Mouse (Mus musculus): ENCODE results near the gene Fah. TPM values are rescaled to one million over a fixed set of nuclear protein-coding genes. Genes with fewer than 3 reads are reported as not detected.

Fah gene
- polyA plus RNA-seq, 1 experiment = 12.0 TPM

GRCm38 (mm10) chr7:84642159-84642928, 35.8 kb upstream of the Fah start:
- Histone ChIP-seq H3K4me3 (ENCODE audit: control insufficient read depth, low read depth, low read length) (no peak overlapping the region), H3K4me1 (ENCODE audit: control insufficient read depth, insufficient read depth, low read length) (no peaks in the 10 kb centered on the region), H3K27me3 (ENCODE audit: control insufficient read depth, insufficient read depth, low read length) (no peaks in the 10 kb centered on the region), H3K27ac (ENCODE audit: control insufficient read depth, insufficient read depth, low read depth, low read length) (no peak overlapping the region), H3K36me3 (ENCODE audit: control insufficient read depth, insufficient read depth, low read length) (no peaks in the 10 kb centered on the region)
- TF ChIP-seq CTCF (IDR thresholded peaks at IDR 0.05; ENCODE audit: control insufficient read depth, insufficient read depth, insufficient replicate concordance, low read depth, low read length) (no peak), POLR2A (IDR thresholded peaks at IDR 0.05; ENCODE audit: control insufficient read depth, low read depth, low read length) (no peak)

DNA sequence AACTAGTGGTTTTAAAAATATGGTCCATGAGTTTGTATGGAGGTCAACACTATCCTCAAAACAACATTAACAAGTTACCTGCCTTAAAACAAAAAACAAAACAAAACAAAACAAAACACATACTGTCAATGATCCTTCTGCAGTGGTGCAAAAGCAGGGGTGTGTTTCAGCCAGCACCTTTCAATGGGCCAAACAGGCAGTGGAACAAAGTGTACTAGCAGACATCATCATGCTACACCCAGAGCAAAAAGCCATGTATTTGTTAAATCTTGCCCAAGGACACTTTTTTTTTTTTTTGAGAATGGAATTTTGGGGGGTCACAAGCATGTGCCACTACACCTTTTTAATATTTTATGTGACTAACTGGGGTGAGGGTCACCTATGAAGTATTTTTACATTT, 30.4 kb upstream of the Fah start:
- Histone ChIP-seq H3K27ac (ENCODE audit: control insufficient read depth, insufficient read depth, low read depth, low read length) (no peak overlapping the region), H3K36me3 (ENCODE audit: control insufficient read depth, insufficient read depth, low read length) (no peaks in the 10 kb centered on the region), H3K4me3 (ENCODE audit: control insufficient read depth, low read depth, low read length) (no peak overlapping the region), H3K4me1 (ENCODE audit: control insufficient read depth, insufficient read depth, low read length) (no peaks in the 10 kb centered on the region), H3K27me3 (ENCODE audit: control insufficient read depth, insufficient read depth, low read length) (no peaks in the 10 kb centered on the region)
- TF ChIP-seq CTCF (IDR thresholded peaks at IDR 0.05; ENCODE audit: control insufficient read depth, insufficient read depth, insufficient replicate concordance, low read depth, low read length) (no peak), POLR2A (IDR thresholded peaks at IDR 0.05; ENCODE audit: control insufficient read depth, low read depth, low read length) (no peak)

GRCm38 (mm10) chr7:84631878-84632277, 25.4 kb upstream of the Fah start:
- Histone ChIP-seq H3K27me3 (ENCODE audit: control insufficient read depth, insufficient read depth, low read length) (no peaks in the 10 kb centered on the region), H3K4me1 (ENCODE audit: control insufficient read depth, insufficient read depth, low read length) (no peaks in the 10 kb centered on the region), H3K36me3 (ENCODE audit: control insufficient read depth, insufficient read depth, low read length) (no peaks in the 10 kb centered on the region), H3K27ac (ENCODE audit: control insufficient read depth, insufficient read depth, low read depth, low read length) (no peak overlapping the region), H3K4me3 (ENCODE audit: control insufficient read depth, low read depth, low read length) (no peak overlapping the region)
- TF ChIP-seq CTCF (IDR thresholded peaks at IDR 0.05; ENCODE audit: control insufficient read depth, insufficient read depth, insufficient replicate concordance, low read depth, low read length) = no peak
- TF ChIP-seq POLR2A (IDR thresholded peaks at IDR 0.05; ENCODE audit: control insufficient read depth, low read depth, low read length) = no peak

- H3K4me3 ChIP-seq (ENCODE audit: control insufficient read depth, low read depth, low read length) = no peak overlapping the region
- H3K27ac ChIP-seq (ENCODE audit: control insufficient read depth, insufficient read depth, low read depth, low read length) = no peak overlapping the region
- no peaks in the 10 kb centered on the region for H3K27me3 ChIP-seq (ENCODE audit: control insufficient read depth, insufficient read depth, low read length)
- no peaks in the 10 kb centered on the region for H3K36me3 ChIP-seq (ENCODE audit: control insufficient read depth, insufficient read depth, low read length)
- TF ChIP-seq CTCF (IDR thresholded peaks at IDR 0.05; ENCODE audit: control insufficient read depth, insufficient read depth, insufficient replicate concordance, low read depth, low read length) (no peak), POLR2A (IDR thresholded peaks at IDR 0.05; ENCODE audit: control insufficient read depth, low read depth, low read length) (no peak)
- no peaks in the 10 kb centered on the region for H3K4me1 ChIP-seq (ENCODE audit: control insufficient read depth, insufficient read depth, low read length)
Observed at GRCm38 (mm10) chr7:84623718-84624117, 17.2 kb upstream of the Fah start.

DNA sequence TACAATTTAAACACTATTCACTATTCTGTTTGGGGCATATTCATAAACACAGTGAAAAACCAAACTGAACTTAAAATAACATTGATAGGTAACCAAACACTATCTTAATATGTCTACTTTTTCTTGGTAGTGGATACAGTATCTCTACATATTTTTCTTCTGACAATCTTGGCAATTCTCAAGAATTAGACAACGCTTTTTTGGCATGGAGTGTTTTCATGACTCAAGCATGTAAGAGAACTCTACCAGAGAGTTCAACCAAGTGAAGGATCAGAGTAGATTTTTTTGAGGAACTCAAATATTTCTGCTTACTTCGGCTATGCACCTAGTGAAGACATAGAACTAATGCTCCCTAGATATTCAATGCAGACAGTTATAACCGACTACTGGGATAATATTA, 14.4 kb upstream of the Fah start:
- no peak overlapping the region for H3K27ac ChIP-seq (ENCODE audit: control insufficient read depth, insufficient read depth, low read depth, low read length)
- no peak overlapping the region for H3K4me3 ChIP-seq (ENCODE audit: control insufficient read depth, low read depth, low read length)
- no peaks in the 10 kb centered on the region for H3K27me3 ChIP-seq (ENCODE audit: control insufficient read depth, insufficient read depth, low read length)
- H3K4me1 ChIP-seq (ENCODE audit: control insufficient read depth, insufficient read depth, low read length) = no peaks in the 10 kb centered on the region
- TF ChIP-seq CTCF (IDR thresholded peaks at IDR 0.05; ENCODE audit: control insufficient read depth, insufficient read depth, insufficient replicate concordance, low read depth, low read length) (no peak), POLR2A (IDR thresholded peaks at IDR 0.05; ENCODE audit: control insufficient read depth, low read depth, low read length) (no peak)
- H3K36me3 ChIP-seq (ENCODE audit: control insufficient read depth, insufficient read depth, low read length) = no peaks in the 10 kb centered on the region

DNA sequence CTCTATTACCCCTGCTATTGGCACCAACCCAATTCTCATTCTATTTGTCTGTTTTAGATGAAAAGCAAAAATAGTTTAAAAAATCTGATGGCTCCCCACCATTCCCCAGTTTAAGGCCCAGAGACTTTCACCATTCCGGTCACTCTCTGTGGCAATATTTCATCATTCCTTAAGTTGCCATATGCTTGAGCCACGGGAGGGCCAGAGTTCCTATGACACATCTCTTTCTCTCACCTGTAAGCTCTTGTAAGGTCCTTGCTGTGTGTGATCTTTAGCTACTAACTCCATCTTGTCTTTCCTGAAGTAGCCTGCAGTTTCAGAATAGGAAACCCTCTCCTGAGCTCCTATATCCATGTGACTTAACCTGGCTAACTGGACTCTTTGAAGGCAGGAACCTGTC, 12.4 kb upstream of the Fah start:
- H3K4me1 ChIP-seq (ENCODE audit: control insufficient read depth, insufficient read depth, low read length) = no peaks in the 10 kb centered on the region
- no peak overlapping the region for H3K4me3 ChIP-seq (ENCODE audit: control insufficient read depth, low read depth, low read length)
- H3K27ac ChIP-seq (ENCODE audit: control insufficient read depth, insufficient read depth, low read depth, low read length) = no peak overlapping the region
- H3K27me3 ChIP-seq (ENCODE audit: control insufficient read depth, insufficient read depth, low read length) = no peaks in the 10 kb centered on the region
- H3K36me3 ChIP-seq (ENCODE audit: control insufficient read depth, insufficient read depth, low read length) = no peaks in the 10 kb centered on the region
- TF ChIP-seq CTCF (IDR thresholded peaks at IDR 0.05; ENCODE audit: control insufficient read depth, insufficient read depth, insufficient replicate concordance, low read depth, low read length) (no peak), POLR2A (IDR thresholded peaks at IDR 0.05; ENCODE audit: control insufficient read depth, low read depth, low read length) (no peak)

- TF ChIP-seq CTCF (IDR thresholded peaks at IDR 0.05; ENCODE audit: control insufficient read depth, insufficient read depth, insufficient replicate concordance, low read depth, low read length) (no peak), POLR2A (IDR thresholded peaks at IDR 0.05; ENCODE audit: control insufficient read depth, low read depth, low read length) (no peak)
- no peaks in the 10 kb centered on the region for H3K36me3 ChIP-seq (ENCODE audit: control insufficient read depth, insufficient read depth, low read length)
- H3K27me3 ChIP-seq (ENCODE audit: control insufficient read depth, insufficient read depth, low read length) = no peaks in the 10 kb centered on the region
- H3K4me3 ChIP-seq (ENCODE audit: control insufficient read depth, low read depth, low read length) = no peak overlapping the region
- no peaks in the 10 kb centered on the region for H3K4me1 ChIP-seq (ENCODE audit: control insufficient read depth, insufficient read depth, low read length)
- H3K27ac ChIP-seq (ENCODE audit: control insufficient read depth, insufficient read depth, low read depth, low read length) = no peak overlapping the region
Observed at GRCm38 (mm10) chr7:84612445-84612844, 5.9 kb upstream of the Fah start.

Measured in testis, adult 2 months (tissue).